8 mouse cellular contexts compared by ENCODE assay signal in genomic region chr17:23592926-23593300, GRCm38 (mm10). TPM values are rescaled to one million over a fixed set of nuclear protein-coding genes. Genes with fewer than 3 reads are reported as not detected.
A peak's percentile ranks its signal among the peaks of the same experiment; 100 is the strongest.
DNase-seq lines count a peak whose midpoint lies in the region; ATAC-seq and TF ChIP-seq lines count a peak whose summit lies in the region.

No protein-coding gene starts in this region.

- H3K9me3 ChIP-seq in heart, embryonic 15.5 days (replicated peaks), result no peaks in the 10 kb centered on the region
- no peaks in the 10 kb centered on the region for H3K9me3 ChIP-seq in hindbrain, embryonic 10.5 days
- H3K9me3 ChIP-seq in midbrain, embryonic 10.5 days (replicated peaks), result no peaks in the 10 kb centered on the region

- H3K27ac ChIP-seq in heart, embryonic 15.5 days, result peak overlapping the region; percentile 66
- H3K27ac ChIP-seq in hindbrain, embryonic 10.5 days, result peak overlapping the region; percentile 87
- H3K27ac ChIP-seq in midbrain, embryonic 10.5 days (replicated peaks), result peak overlapping the region; percentile 77

- peaks cover 9% of the 10 kb centered on the region for H3K4me1 ChIP-seq in heart, embryonic 15.5 days (replicated peaks)
- peaks cover 6% of the 10 kb centered on the region; the same call in 1 of the 2 replicates for H3K4me1 ChIP-seq in hindbrain, embryonic 10.5 days (replicated peaks)
- peaks cover 14% of the 10 kb centered on the region for H3K4me1 ChIP-seq in midbrain, embryonic 10.5 days

- WGBS in heart, embryonic 15.5 days, result 14% methylated on average over 13 of the region's 13 CpGs
- 15% methylated on average over 13 of the region's 13 CpGs for WGBS in hindbrain, embryonic 10.5 days
- WGBS in midbrain, embryonic 10.5 days, result 16% methylated on average over 13 of the region's 13 CpGs

- POLR2A ChIA-PET in Patski (lab: Charles Lee), result interaction anchor here (1.3 kb wide), 1 partner anchor 14 kb away, joined by 3 read pairs; no protein-coding TSS in a partner anchor

- in situ Hi-C loops in Patski (cut with MboI; ENCODE audit: low pct_unique_long_range_greater_than_20kb), result no loop called here

- peak overlapping the region; percentile 52 for H3K4me3 ChIP-seq in heart, embryonic 15.5 days
- peak overlapping the region; percentile 57 for H3K4me3 ChIP-seq in hindbrain, embryonic 10.5 days
- peak overlapping the region; percentile 55 for H3K4me3 ChIP-seq in midbrain, embryonic 10.5 days

- peak overlapping the region; percentile 73 for H3K4me2 ChIP-seq in heart, embryonic 15.5 days

- DNase-seq in heart, adult 11 months, result no peak
- DNase-seq in Patski (ENCODE audit: low read depth, low spot score), result no peak
- no peak for DNase-seq in hindbrain, embryonic 10.5 days (ENCODE audit: low spot score)
- no peak for DNase-seq in midbrain, embryonic 10.5 days (ENCODE audit: low spot score)
- no peak for DNase-seq in right cerebral cortex, postnatal 36 days (ENCODE audit: low spot score in 2 of 2)
- no peak for DNase-seq in retina, postnatal 1 day
- no peak for DNase-seq in left cerebral cortex, postnatal 14 days (ENCODE audit: low spot score in 2 of 2)

- no peaks in the 10 kb centered on the region for H3K36me3 ChIP-seq in heart, embryonic 15.5 days
- H3K36me3 ChIP-seq in hindbrain, embryonic 10.5 days, result no peaks in the 10 kb centered on the region
- no peaks in the 10 kb centered on the region for H3K36me3 ChIP-seq in midbrain, embryonic 10.5 days

- no peaks in the 10 kb centered on the region for H3K27me3 ChIP-seq in heart, embryonic 15.5 days
- no peaks in the 10 kb centered on the region for H3K27me3 ChIP-seq in Patski
- no peaks in the 10 kb centered on the region for H3K27me3 ChIP-seq in hindbrain, embryonic 10.5 days (ENCODE audit: insufficient read depth, poor library complexity, severe bottlenecking)
- H3K27me3 ChIP-seq in midbrain, embryonic 10.5 days (ENCODE audit: low read depth, poor library complexity, severe bottlenecking), result no peaks in the 10 kb centered on the region

- peak; percentile 47 for ATAC-seq in heart, embryonic 15.5 days (replicated peaks; ENCODE audit: insufficient number of reproducible peaks, insufficient read depth, low FRiP score, low read depth)
- peak; percentile 33 for ATAC-seq in Patski

- peak overlapping the region; percentile 47 for H3K9ac ChIP-seq in heart, embryonic 15.5 days

- intact Hi-C loops in left cerebral cortex, postnatal 14 days (cut with DNase I), result no loop called here

- no peak for TF ChIP-seq CTCF in Patski (IDR thresholded peaks at IDR 0.05)

- CTCF ChIA-PET in Patski (lab: Charles Lee), result interaction anchor here (0.8 to 2.4 kb wide), 5 partner anchors 11 to 22 kb away, joined by 3 to 9 read pairs (median 7); no protein-coding TSS in a partner anchor

RNA-seq across cellular contexts. Expression of gene Zfp13, which starts 6.4 kb away (rescaled TPM):
- 6.7 and 8.3 TPM in 2 replicates for polyA plus RNA-seq in heart, embryonic 15.5 days (2015; fragmentation: Nextera tagmentation; extraction: Ambion mirVana)
- polyA plus RNA-seq in Patski (2021), result 6.8 TPM
- polyA plus RNA-seq in hindbrain, embryonic 10.5 days (2016; fragmentation: Nextera tagmentation; extraction: Ambion mirVana), result 22.5 and 23.4 TPM in 2 replicates
- polyA plus RNA-seq in midbrain, embryonic 10.5 days (2016; fragmentation: Nextera tagmentation; extraction: Ambion mirVana), result 19.8 and 25.7 TPM in 2 replicates
- total RNA-seq in left cerebral cortex, postnatal 14 days (2021), result 10 to 100 TPM; 28.3 to 29.0 TPM

RNA-seq across cellular contexts. Expression of gene Zscan10, which starts 7.7 kb away (rescaled TPM):
- 0.06 TPM in 1 of 2 replicates, not detected in the other for polyA plus RNA-seq in heart, embryonic 15.5 days (2015; fragmentation: Nextera tagmentation; extraction: Ambion mirVana)
- not detected for polyA plus RNA-seq in Patski (2021)
- polyA plus RNA-seq in hindbrain, embryonic 10.5 days (2016; fragmentation: Nextera tagmentation; extraction: Ambion mirVana), result 0.92 and 0.94 TPM in 2 replicates
- 0.12 and 0.19 TPM in 2 replicates for polyA plus RNA-seq in midbrain, embryonic 10.5 days (2016; fragmentation: Nextera tagmentation; extraction: Ambion mirVana)
- total RNA-seq in left cerebral cortex, postnatal 14 days (2021), result not detected

RNA-seq across cellular contexts. Expression of gene Zfp213, which starts 28.9 kb away (rescaled TPM):
- 10.9 and 14.4 TPM in 2 replicates for polyA plus RNA-seq in heart, embryonic 15.5 days (2015; fragmentation: Nextera tagmentation; extraction: Ambion mirVana)
- 8.6 TPM for polyA plus RNA-seq in Patski (2021)
- polyA plus RNA-seq in hindbrain, embryonic 10.5 days (2016; fragmentation: Nextera tagmentation; extraction: Ambion mirVana), result 25.3 and 27.5 TPM in 2 replicates
- polyA plus RNA-seq in midbrain, embryonic 10.5 days (2016; fragmentation: Nextera tagmentation; extraction: Ambion mirVana), result 27.5 and 28.7 TPM in 2 replicates
- 1 to 10 TPM; 6.6 to 6.8 TPM for total RNA-seq in left cerebral cortex, postnatal 14 days (2021)

RNA-seq across cellular contexts. Expression of gene Mmp25, which starts 52.2 kb away (rescaled TPM):
- polyA plus RNA-seq in heart, embryonic 15.5 days (2015; fragmentation: Nextera tagmentation; extraction: Ambion mirVana), result 0.38 and 0.48 TPM in 2 replicates
- not detected for polyA plus RNA-seq in Patski (2021)
- 1.00 and 1.4 TPM in 2 replicates for polyA plus RNA-seq in hindbrain, embryonic 10.5 days (2016; fragmentation: Nextera tagmentation; extraction: Ambion mirVana)
- polyA plus RNA-seq in midbrain, embryonic 10.5 days (2016; fragmentation: Nextera tagmentation; extraction: Ambion mirVana), result 0.89 and 1.1 TPM in 2 replicates
- 1 to 10 TPM; 1.1 to 1.2 TPM for total RNA-seq in left cerebral cortex, postnatal 14 days (2021)
